Mouse (Mus musculus) neural tube, embryonic 14.5 days (tissue): ENCODE data around the gene Il6ra. TPM values are rescaled to one million over a fixed set of nuclear protein-coding genes. Genes with fewer than 3 reads are reported as not detected.

Experiments used
- ATAC-seq: fragments of 200-750 bp; cut with Nextera tagmentation; 2 replicates; pipeline ENCODE4 v1.8.0; 2017; ENCODE audit warnings: low read depth, mild to moderate bottlenecking, moderate TSS enrichment, moderate library complexity
- H3K27ac ChIP-seq: fragments of 300-500 bp; sonication (generic); 2 replicates; pipeline ENCODE4 v1.5.1; 2014; ENCODE audit warnings: low read depth, mild to moderate bottlenecking, control low read depth, low read length, moderate library complexity, mixed read lengths
- H3K27me3 ChIP-seq: fragments of 300-500 bp; sonication (generic); 2 replicates; pipeline ENCODE4 v1.6.1; 2014; ENCODE audit warnings: low read length; ENCODE audit not compliant: control insufficient read depth, insufficient read depth
- H3K36me3 ChIP-seq: fragments of 300-500 bp; sonication (generic); 2 replicates; pipeline ENCODE4 v1.6.1; 2014; ENCODE audit warnings: low read length, mixed read lengths; ENCODE audit not compliant: control insufficient read depth, insufficient read depth
- H3K4me1 ChIP-seq: fragments of 300-500 bp; sonication (generic); 2 replicates; pipeline ENCODE4 v1.6.1; 2014; ENCODE audit warnings: low read length; ENCODE audit not compliant: control insufficient read depth, insufficient read depth
- H3K4me2 ChIP-seq: fragments of 300-500 bp; sonication (generic); 2 replicates; pipeline ENCODE4 v1.6.1; 2014; ENCODE audit warnings: mild to moderate bottlenecking, low read depth, low read length, control low read depth
- H3K4me3 ChIP-seq: fragments of 300-500 bp; sonication (generic); 2 replicates; pipeline ENCODE4 v1.5.1; 2014; ENCODE audit warnings: low read depth, low read length, control low read depth, mixed read lengths
- H3K9ac ChIP-seq: fragments of 300-500 bp; sonication (generic); replicated peaks from 2 replicates; pipeline ENCODE4 v1.6.1; 2014; ENCODE audit warnings: low read depth, mild to moderate bottlenecking, control low read depth, low read length, mixed read lengths
- H3K9me3 ChIP-seq: fragments of 300-500 bp; sonication (generic); 2 replicates; pipeline ENCODE4 v1.6.1; 2016; ENCODE audit warnings: low read length; ENCODE audit not compliant: control insufficient read depth
- WGBS: fragments of 180-500 bp; shearing (Covaris S2); extraction: QIAGEN DNeasy Blood & Tissue Kit; methylation state at CpG from one replicate; pipeline ENCODE4 v1.1.7; 2014; 5-methylcytosine and 5-hydroxymethylcytosine counted together
- polyA plus RNA-seq: library from polyadenylated mRNA; unstranded; fragments of >200 nt; fragmentation: Nextera tagmentation; extraction: Ambion mirVana; gene quantifications from 2 replicates; pipeline ENCODE4 v1.2.1, GENCODE M21; 2014

Il6ra gene
- polyA plus RNA-seq, 1 experiment from 2014 or later, result 0.36 TPM

GRCm38 (mm10) chr3:89830815-89831591 lies 82.0 kb downstream of the Il6ra start, which contains the start of gene She:
She (plus strand) TSS chr3:89831370.
- peak within 1 kb of the TSS; percentile 37; the same call in 1 of the 2 replicates for H3K9ac ChIP-seq
- peaks cover 10% of the 10 kb centered on the region; the same call in 1 of the 2 replicates for H3K4me1 ChIP-seq
- no peaks in the 10 kb centered on the region for H3K36me3 ChIP-seq
- ATAC-seq, result no peak
- 3% methylated on average over 94 of the region's 96 CpGs for WGBS
- H3K27me3 ChIP-seq, result peaks cover 41% of the 10 kb centered on the region
- peak within 1 kb of the TSS; percentile 44 for H3K4me2 ChIP-seq
- no peak within 1 kb of the TSS; the same call in 1 of the 2 replicates for H3K27ac ChIP-seq
- peak within 1 kb of the TSS; percentile 34 for H3K4me3 ChIP-seq
- no peaks in the 10 kb centered on the region for H3K9me3 ChIP-seq

DNA sequence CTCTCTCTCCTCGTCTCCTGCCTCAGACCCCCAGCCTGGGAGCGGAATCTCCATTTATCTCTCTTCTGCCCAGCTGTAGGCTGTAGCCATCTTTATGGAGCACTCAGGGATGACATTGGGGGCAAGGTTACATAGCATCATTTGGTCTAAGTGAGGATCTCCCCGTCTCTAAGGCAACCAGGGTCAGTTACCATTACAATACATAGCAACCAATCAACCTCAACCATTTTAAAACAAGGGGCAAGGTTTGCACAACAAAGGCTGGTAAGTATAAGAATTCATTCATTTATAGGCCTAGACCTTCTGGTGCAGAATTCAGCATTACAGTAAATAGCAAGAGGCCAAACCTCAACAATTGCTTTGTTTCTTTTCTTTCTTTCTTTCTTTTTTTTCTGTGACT lies 86.7 kb downstream of the Il6ra start:
- Histone ChIP-seq H3K9ac (no peak overlapping the region), H3K36me3 (no peaks in the 10 kb centered on the region), H3K4me2 (no peak overlapping the region), H3K27ac (no peak overlapping the region), H3K4me1 (peaks cover 5% of the 10 kb centered on the region; the same call in 1 of the 2 replicates), H3K27me3 (peaks cover 19% of the 10 kb centered on the region), H3K9me3 (no peaks in the 10 kb centered on the region), H3K4me3 (no peak overlapping the region)
- ATAC-seq, result no peak
- WGBS, result 61% methylated on average over 3 of the region's 3 CpGs

DNA sequence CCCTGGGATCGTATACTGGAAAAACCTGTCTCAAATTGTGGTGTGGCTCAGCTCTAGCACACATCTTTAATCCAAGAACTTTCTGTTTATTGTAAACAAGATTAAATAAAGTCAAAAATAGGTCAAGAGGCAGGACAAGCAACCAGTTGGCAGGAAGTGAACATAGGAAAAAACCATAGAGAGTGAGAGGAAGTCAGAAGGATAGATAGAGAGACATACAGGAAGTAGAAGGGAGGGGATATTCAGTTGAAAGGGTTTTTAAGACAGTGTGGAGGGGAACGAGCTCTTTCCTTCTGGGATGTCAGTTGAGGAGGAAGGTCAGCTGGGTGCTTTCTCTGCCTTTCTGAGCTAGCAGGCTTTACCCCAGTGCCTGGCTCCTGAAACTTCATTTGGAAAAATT lies 89.4 kb downstream of the Il6ra start:
- ATAC-seq, result no peak

DNA sequence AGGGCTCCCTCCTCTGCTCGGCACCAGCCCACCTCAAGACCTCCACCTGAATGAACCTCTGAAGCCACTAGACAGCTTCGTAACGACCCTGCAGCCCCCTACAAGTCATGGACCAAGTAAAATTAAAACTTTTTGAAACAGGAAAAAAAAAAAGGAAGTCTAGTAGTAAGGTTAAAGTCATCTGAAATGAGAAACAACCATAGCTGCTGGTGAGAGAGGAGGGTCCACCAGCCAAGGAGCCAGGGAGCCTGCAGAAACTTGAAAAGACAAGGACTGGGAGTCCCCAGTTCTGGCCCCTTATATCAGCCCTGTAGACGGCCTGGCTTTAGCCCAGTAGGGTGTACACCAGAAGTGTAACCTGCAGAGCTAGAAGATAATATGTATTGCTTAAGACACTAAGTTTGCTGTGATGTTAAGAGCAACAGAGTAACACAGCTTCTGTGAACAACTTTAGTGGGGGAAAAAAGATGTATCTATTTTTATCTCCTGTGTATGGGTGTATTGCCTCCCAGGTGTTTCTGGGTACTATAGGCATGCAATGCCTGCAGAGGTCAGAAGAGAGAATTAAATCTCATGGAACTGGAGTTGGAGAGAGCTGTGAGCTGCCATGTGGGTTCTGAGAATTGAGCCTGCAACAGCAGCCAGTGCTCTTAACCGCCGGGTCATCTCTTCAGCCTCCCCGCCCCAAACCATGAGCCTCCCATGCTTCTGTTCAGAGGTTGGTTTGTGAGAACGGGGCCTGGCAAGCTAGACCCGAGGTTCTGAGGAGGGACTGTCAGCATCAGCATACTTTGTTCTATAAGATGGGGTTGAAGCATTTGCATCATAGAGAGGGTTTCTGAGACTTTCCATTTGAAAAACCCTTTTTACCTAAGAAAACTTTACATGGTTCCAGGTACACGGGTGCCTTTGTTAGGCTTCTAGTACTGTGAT lies 91.2 kb downstream of the Il6ra start:
- 76% methylated on average over 10 of the region's 10 CpGs for WGBS
- Histone ChIP-seq H3K9ac (no peak overlapping the region), H3K9me3 (no peaks in the 10 kb centered on the region), H3K4me1 (no peaks in the 10 kb centered on the region), H3K27ac (no peak overlapping the region), H3K4me3 (no peak overlapping the region), H3K36me3 (no peaks in the 10 kb centered on the region), H3K27me3 (no peaks in the 10 kb centered on the region), H3K4me2 (no peak overlapping the region)
- ATAC-seq, result no peak

More for the DNA sequence above, 89.4 kb downstream of the Il6ra start:
- 58% methylated on average over 2 of the region's 2 CpGs for WGBS
- Histone ChIP-seq H3K9ac (no peak overlapping the region), H3K4me2 (no peak overlapping the region), H3K4me1 (no peaks in the 10 kb centered on the region), H3K36me3 (no peaks in the 10 kb centered on the region), H3K9me3 (no peaks in the 10 kb centered on the region), H3K4me3 (no peak overlapping the region), H3K27ac (no peak overlapping the region), H3K27me3 (no peaks in the 10 kb centered on the region; the same call in 1 of the 2 replicates)

DNA sequence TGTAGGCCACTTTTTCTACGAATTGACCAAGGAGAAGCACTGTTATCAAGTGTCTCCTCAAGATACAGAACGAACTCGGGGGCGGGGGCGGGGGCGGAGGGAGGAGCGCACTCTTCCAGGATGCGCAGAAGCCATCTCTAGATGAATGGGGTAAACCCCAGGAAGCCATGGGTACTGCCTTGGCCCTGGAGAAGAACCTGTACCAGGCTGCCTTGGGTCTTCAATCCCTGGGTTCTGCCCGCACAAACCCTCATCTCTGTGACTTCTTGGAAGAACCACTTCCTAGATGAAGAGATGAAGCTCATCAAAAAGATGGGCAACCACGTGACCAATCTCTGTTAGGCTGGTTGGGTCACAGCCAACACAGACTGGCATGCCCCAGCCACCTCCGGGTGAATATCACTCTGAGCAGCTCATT lies 91.9 kb downstream of the Il6ra start:
- H3K27ac ChIP-seq, result no peak overlapping the region
- H3K4me2 ChIP-seq, result no peak overlapping the region
- H3K36me3 ChIP-seq, result no peaks in the 10 kb centered on the region
- WGBS, result 86% methylated on average over 11 of the region's 11 CpGs
- no peak for ATAC-seq
- no peak overlapping the region for H3K4me3 ChIP-seq
- H3K27me3 ChIP-seq, result no peaks in the 10 kb centered on the region
- H3K4me1 ChIP-seq, result no peaks in the 10 kb centered on the region
- H3K9me3 ChIP-seq, result no peaks in the 10 kb centered on the region
- H3K9ac ChIP-seq, result no peak overlapping the region

DNA sequence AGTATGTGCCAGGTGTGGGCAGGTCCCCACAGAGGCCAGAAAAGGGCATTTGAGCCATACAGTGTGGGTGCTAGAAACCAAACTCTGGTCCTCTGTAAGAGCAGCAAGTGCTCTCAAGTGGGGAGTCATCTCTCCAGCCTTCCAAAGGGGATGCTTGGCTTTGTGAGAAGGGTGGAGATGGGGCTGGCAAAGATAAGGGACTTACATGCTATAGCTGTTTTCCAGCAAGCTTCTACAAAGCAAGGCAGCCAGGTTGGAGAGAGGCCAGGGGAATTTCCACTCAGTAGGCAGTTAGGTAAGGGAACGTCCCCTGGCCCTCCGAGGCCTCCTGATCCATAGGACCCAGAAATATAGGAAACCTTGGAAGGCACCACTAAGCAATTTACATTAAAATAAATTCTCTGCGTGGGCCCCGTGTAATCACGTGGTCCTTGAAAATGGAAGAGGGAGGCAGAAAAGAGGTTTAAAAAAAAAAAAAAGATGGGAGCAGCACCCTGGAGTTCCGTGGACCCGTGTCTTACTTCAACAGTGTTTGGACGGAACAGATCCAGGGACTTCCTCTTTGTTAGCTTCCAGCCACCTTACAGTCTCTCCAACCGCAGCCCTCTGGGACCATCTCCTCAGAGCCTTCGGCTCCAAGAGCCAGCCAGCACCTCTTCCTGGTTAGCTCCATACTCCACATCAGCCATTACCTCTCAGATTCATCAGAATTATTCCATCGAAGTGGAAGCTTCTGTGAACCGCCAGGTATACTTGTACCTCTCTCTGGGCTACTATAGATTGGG lies 92.5 kb downstream of the Il6ra start:
- ATAC-seq, result no peak
- H3K4me2 ChIP-seq, result no peak overlapping the region
- 86% methylated on average over 12 of the region's 12 CpGs for WGBS
- H3K4me1 ChIP-seq, result no peaks in the 10 kb centered on the region
- no peaks in the 10 kb centered on the region for H3K9me3 ChIP-seq
- H3K27me3 ChIP-seq, result no peaks in the 10 kb centered on the region
- no peaks in the 10 kb centered on the region for H3K36me3 ChIP-seq
- no peak overlapping the region for H3K4me3 ChIP-seq
- no peak overlapping the region for H3K9ac ChIP-seq
- H3K27ac ChIP-seq, result no peak overlapping the region

DNA sequence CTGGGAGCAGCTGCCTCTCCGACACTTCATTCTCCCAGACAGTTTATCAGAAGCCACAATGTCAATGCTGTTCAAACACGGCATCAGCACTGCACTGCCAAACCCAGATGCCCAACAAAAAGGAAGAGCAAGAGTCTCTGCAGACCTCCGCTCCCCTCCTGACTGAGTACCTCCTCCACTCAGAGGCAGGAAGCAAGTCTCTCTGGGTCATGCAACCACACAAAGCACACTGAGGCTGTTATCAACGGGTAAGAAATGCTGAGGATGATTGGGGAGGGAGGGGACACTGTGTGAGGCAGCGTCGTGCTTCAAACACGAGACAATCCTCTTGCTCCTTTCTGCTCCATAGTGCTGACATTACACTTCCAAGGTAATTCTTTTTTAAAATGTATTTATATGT lies 93.1 kb downstream of the Il6ra start:
- Histone ChIP-seq H3K4me2 (no peak overlapping the region), H3K36me3 (no peaks in the 10 kb centered on the region), H3K4me1 (no peaks in the 10 kb centered on the region), H3K9ac (no peak overlapping the region), H3K4me3 (no peak overlapping the region), H3K27me3 (no peaks in the 10 kb centered on the region), H3K9me3 (no peaks in the 10 kb centered on the region), H3K27ac (no peak overlapping the region)
- no peak for ATAC-seq
- WGBS, result 72% methylated on average over 7 of the region's 7 CpGs

- Histone ChIP-seq H3K27ac (no peak overlapping the region), H3K9me3 (no peaks in the 10 kb centered on the region), H3K4me3 (no peak overlapping the region), H3K4me1 (no peaks in the 10 kb centered on the region), H3K9ac (no peak overlapping the region), H3K4me2 (no peak overlapping the region), H3K36me3 (no peaks in the 10 kb centered on the region), H3K27me3 (no peaks in the 10 kb centered on the region)
- no peak for ATAC-seq
- WGBS, result 81% methylated on average over 3 of the region's 3 CpGs
Observed at GRCm38 (mm10) chr3:89818605-89819004, 94.4 kb downstream of the Il6ra start.
